ENCODE assay signal across 19 mouse cellular contexts in the genomic region with DNA sequence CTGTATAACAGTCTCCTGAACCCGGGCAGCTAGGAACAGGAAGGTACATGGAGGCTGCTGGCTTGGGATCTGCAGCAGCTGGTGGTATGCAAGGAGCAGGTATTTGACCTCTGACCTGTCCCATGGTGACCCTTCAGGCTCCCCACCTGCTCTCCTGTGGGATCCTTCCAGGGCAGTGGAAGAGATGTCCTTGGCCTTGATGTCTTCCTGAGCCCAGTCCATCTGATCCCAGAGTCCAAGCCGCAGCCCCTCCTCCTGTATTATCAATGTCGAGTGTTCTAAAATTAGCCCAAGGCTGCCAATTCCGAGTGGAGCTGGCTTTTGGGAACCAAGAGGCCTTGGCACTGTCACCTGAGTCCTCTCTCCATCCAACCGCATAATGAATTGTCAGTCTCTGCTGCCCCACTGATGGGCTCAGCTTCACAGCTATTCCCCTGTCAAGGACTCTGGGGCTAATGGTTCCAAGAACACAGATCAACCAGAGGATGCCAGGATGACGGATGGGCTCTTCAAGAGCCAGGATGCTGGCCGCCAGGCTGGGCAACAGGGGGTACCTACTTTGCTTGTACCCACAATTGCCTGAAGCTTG.
DNase-seq lines count a peak whose midpoint lies in the region; ATAC-seq and TF ChIP-seq lines count a peak whose summit lies in the region.
"Had no signal": no experiment of that assay in that cellular context is flagged by ENCODE, and none has a peak within 500 bp of the region (broad histone marks: within the 10 kb centered on the region; RNA-seq: fewer than 3 reads in every experiment).

No protein-coding gene starts in this region.

- H3K36me3 ChIP-seq in hindbrain, embryonic 11.5 days (ENCODE audit: control insufficient read depth, insufficient read depth, low read length), result no peaks in the 10 kb centered on the region
- H3K36me3 ChIP-seq in hindbrain, embryonic 10.5 days, result no peaks in the 10 kb centered on the region
- H3K36me3 ChIP-seq in limb, embryonic 10.5 days, result no peaks in the 10 kb centered on the region
- H3K36me3 ChIP-seq: embryonic facial prominence, embryonic 10.5 days had no signal

- TF ChIP-seq POLR2A in cerebellum, adult 2 months (IDR thresholded peaks at IDR 0.05; ENCODE audit: borderline replicate concordance, insufficient read depth, low read length), result no peak

- no peak overlapping the region for H3K4me3 ChIP-seq in cerebellum, adult 2 months (replicated peaks; ENCODE audit: insufficient read depth, low read depth, low read length)
- no peak overlapping the region for H3K4me3 ChIP-seq in hindbrain, embryonic 11.5 days (ENCODE audit: low read depth, low read length)
- H3K4me3 ChIP-seq in hindbrain, embryonic 10.5 days, result no peak overlapping the region
- no peak overlapping the region for H3K4me3 ChIP-seq in limb, embryonic 10.5 days
- H3K4me3 ChIP-seq: embryonic facial prominence, embryonic 10.5 days; erythroblast, embryonic 14.5 days had no signal

- no peak for TF ChIP-seq CTCF in cerebellum, adult 2 months (IDR thresholded peaks at IDR 0.05; ENCODE audit: borderline replicate concordance, insufficient read depth, low read depth, low read length)

- no peaks in the 10 kb centered on the region for H3K9me3 ChIP-seq in hindbrain, embryonic 11.5 days (ENCODE audit: control insufficient read depth, low read length)
- no peaks in the 10 kb centered on the region for H3K9me3 ChIP-seq in hindbrain, embryonic 10.5 days
- no peaks in the 10 kb centered on the region for H3K9me3 ChIP-seq in limb, embryonic 10.5 days (replicated peaks)
- H3K9me3 ChIP-seq: embryonic facial prominence, embryonic 10.5 days had no signal

- H3K27ac ChIP-seq in cerebellum, adult 2 months (ENCODE audit: insufficient read depth, low read length), result no peak overlapping the region
- H3K27ac ChIP-seq in hindbrain, embryonic 11.5 days (ENCODE audit: low read depth, low read length), result peak overlapping the region; percentile 77; the same call in 1 of the 2 replicates
- H3K27ac ChIP-seq in hindbrain, embryonic 10.5 days, result no peak overlapping the region
- H3K27ac ChIP-seq in limb, embryonic 10.5 days, result peak overlapping the region; percentile 46; the same call in 1 of the 2 replicates
- H3K27ac ChIP-seq: embryonic facial prominence, embryonic 10.5 days had no signal

- no peak overlapping the region for H3K4me2 ChIP-seq in hindbrain, embryonic 11.5 days (replicated peaks; ENCODE audit: low read depth, low read length)
- H3K4me2 ChIP-seq: liver, embryonic 11.5 days; lung, embryonic 14.5 days had no signal

- DNase-seq in cerebellum, postnatal 10 days, result peak; percentile 55 to 73
- DNase-seq in cerebellum, adult 2 months, result no peak
- DNase-seq in hindbrain, embryonic 11.5 days (ENCODE audit: low spot score), result no peak
- DNase-seq in hindbrain, embryonic 10.5 days (ENCODE audit: low spot score), result no peak
- DNase-seq in adrenal gland, postnatal 36 days, result peak; percentile 51 to 71
- no peak for DNase-seq in limb, embryonic 10.5 days (ENCODE audit: low spot score)
- no peak for DNase-seq in lung, postnatal 25 days (ENCODE audit: low spot score)
- DNase-seq in yolk sac, embryonic 10.5 days (ENCODE audit: low spot score), result no peak
- DNase-seq: cerebellum, postnatal 36 days; heart, postnatal 36 days; kidney, adult 18-20 months; kidney, postnatal 25 days; lung, embryonic 14.5 days; right cerebral cortex, postnatal 14 days; thymus, postnatal 25 days had no signal

- H3K27me3 ChIP-seq in cerebellum, adult 2 months (ENCODE audit: control insufficient read depth, insufficient read depth, low read length), result no peaks in the 10 kb centered on the region; the same call in 1 of the 2 replicates
- no peaks in the 10 kb centered on the region; the same call in none of the 2 replicates for H3K27me3 ChIP-seq in hindbrain, embryonic 11.5 days (ENCODE audit: control insufficient read depth, insufficient read depth, low read length)
- peaks cover 22% of the 10 kb centered on the region for H3K27me3 ChIP-seq in hindbrain, embryonic 10.5 days (ENCODE audit: insufficient read depth, poor library complexity, severe bottlenecking)
- H3K27me3 ChIP-seq in limb, embryonic 10.5 days (ENCODE audit: low read depth, poor library complexity, severe bottlenecking), result peaks cover 27% of the 10 kb centered on the region; the same call in 1 of the 2 replicates

- H3K9ac ChIP-seq in hindbrain, embryonic 11.5 days (ENCODE audit: low read depth, low read length), result no peak overlapping the region
- H3K9ac ChIP-seq: lung, embryonic 14.5 days had no signal

- H3K4me1 ChIP-seq in cerebellum, adult 2 months (ENCODE audit: control insufficient read depth, insufficient read depth, low read length), result peaks cover 17% of the 10 kb centered on the region
- H3K4me1 ChIP-seq in hindbrain, embryonic 11.5 days (replicated peaks; ENCODE audit: control insufficient read depth, insufficient read depth, low read length), result peaks cover 6% of the 10 kb centered on the region
- H3K4me1 ChIP-seq in hindbrain, embryonic 10.5 days (replicated peaks), result peaks cover 45% of the 10 kb centered on the region
- peaks cover 45% of the 10 kb centered on the region for H3K4me1 ChIP-seq in limb, embryonic 10.5 days

- 68% methylated on average over 7 of the region's 7 CpGs for WGBS in cerebellum, adult 2 months
- 86% methylated on average over 7 of the region's 7 CpGs for WGBS in hindbrain, embryonic 11.5 days
- WGBS in hindbrain, embryonic 10.5 days, result 81% methylated on average over 7 of the region's 7 CpGs
- 83% methylated on average over 7 of the region's 7 CpGs for WGBS in limb, embryonic 10.5 days

- ATAC-seq in hindbrain, embryonic 11.5 days (ENCODE audit: low FRiP score), result no peak
- ATAC-seq: activated CD4-positive, CD25-positive, alpha-beta regulatory T cell, adult 4 months had no signal

Comparison
In these comparisons a context has a peak if more than half of its experiments do, and no peak if none do; other contexts are left out.
1. DNase-seq: peak in cerebellum, postnatal 10 days (2 of 2) and adrenal gland, postnatal 36 days (2 of 2); none in cerebellum, adult 2 months (0 of 2), hindbrain, embryonic 11.5 days (single experiment), hindbrain, embryonic 10.5 days (single experiment), limb, embryonic 10.5 days (single experiment), lung, postnatal 25 days (single experiment) and yolk sac, embryonic 10.5 days (single experiment).
2. H3K27ac ChIP-seq: peak in hindbrain, embryonic 11.5 days (single experiment) and limb, embryonic 10.5 days (single experiment); none in cerebellum, adult 2 months (single experiment) and hindbrain, embryonic 10.5 days (single experiment).